Mouse (Mus musculus) CD4-positive naive resting alpha-beta T cell, adult 57 days (primary cell): ENCODE results near the gene Rlf. TPM values are rescaled to one million over a fixed set of nuclear protein-coding genes. Genes with fewer than 3 reads are reported as not detected.

Experiments
- total RNA-seq: library from RNA; stranded (reverse); gene quantifications from one replicate; pipeline ENCODE4 v1.2.4, GENCODE M21; 2023

The Rlf gene
- total RNA-seq: 67.4 TPM

DNA sequence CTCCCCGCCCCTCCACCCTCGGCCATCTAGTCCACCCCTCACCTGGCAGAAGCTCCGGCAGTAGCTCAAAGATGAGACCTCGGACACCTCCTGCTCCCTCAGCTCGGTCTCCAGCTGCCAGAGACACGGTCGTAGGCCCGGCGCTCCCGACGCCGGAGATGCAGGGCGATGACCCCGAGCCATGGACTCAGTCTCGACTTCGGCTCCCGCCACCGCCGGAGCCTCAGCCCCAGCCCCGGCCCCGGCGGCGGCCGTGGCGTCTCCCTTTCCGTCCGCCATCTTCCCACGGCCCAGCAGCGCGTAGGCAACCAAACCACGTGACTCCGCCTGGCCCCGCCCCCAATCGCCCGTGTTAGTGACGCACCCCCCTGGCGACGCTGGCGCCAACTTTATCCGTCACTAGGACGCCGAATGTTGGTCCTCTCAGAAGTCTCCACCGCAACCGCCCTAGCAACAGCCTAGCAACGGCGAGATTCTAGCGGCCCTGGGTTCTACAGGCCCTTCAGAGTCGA lies at the start of gene Rlf:
Gene Rlf, minus strand, starts transcription at position 292 of the 512 bp plus-strand sequence.

DNA sequence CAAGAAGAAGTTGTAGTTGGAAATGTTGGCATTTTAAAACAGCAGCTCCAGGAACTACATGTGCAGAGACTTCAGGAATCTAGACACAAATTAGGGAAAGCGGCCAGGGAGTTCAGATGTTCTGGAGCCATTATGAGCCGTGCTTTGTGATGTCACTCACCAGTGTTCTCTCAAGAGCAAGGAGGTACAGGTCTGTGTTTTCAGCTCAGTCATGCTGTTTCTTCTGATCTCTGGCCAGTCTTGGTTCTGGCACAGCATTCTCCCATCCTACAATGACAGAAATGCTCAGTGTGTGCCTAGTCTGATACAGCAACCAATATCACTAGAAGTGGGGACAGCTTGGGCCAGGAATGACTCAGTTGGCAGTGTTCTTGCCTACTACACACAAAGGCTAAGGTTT lies 105.8 kb downstream of the Rlf start, which contains the start of gene Tmco2:
Gene Tmco2, minus strand, starts transcription at position 101 of the 400 bp plus-strand sequence.

DNA sequence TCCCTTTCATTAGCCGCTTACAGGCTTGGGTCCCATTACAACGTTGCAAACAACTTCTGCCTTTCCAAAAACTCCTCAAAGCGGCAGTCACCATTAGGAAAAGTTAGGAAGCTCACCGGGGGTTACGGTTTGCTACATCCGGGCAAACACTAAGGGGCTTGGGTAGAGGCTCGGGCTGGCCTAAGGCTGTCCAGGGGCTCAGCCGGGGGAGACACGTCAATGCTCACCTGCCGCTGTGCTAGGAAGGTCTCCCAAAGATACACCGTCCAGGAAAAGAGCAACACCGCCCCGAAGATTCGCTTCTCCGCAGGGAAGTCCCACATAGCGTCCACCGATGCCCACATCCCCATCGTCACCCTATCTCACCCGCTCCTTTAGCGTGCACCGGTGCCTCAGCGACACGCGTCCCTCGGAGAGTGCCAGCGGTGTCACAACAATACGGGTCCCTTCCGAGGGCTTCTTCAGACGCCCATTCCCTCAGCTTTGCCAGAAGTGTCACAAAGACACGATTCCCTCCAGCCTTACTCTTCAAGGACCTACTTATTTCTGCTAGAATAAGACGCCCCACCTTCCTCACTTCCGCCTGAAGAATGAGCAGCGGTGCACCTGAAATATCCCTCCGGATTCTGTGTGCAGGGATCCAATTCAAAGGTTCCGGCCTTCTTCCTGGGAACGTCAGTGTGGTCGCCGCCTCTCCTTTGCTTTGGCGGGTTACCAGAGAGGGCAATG lies 117.1 kb downstream of the Rlf start, which contains the start of gene Zmpste24:
Gene Zmpste24, minus strand, starts transcription at position 592 of the 729 bp plus-strand sequence.

Other genes starting within 250 kb of the Rlf start
- 160 TPM for gene Smap2, start 197.8 kb downstream of the Rlf start, total RNA-seq
- gene Col9a2, start 175.7 kb downstream of the Rlf start, total RNA-seq: not detected
- 27.5 TPM for gene Zmpste24, start 116.8 kb downstream of the Rlf start, total RNA-seq
- gene Tmco2, start 105.9 kb downstream of the Rlf start, total RNA-seq: not detected
- gene Gm12888, start 109.8 kb upstream of the Rlf start, total RNA-seq: not detected
- not detected for gene Gm12886, start 208.0 kb upstream of the Rlf start, total RNA-seq